Comparison of ENCODE assay signal across 12 mouse cellular contexts in genomic region chr3:54723741-54724500, GRCm38 (mm10). TPM values are rescaled to one million over a fixed set of nuclear protein-coding genes. Genes with fewer than 3 reads are reported as not detected.
DNase-seq lines count a peak whose midpoint lies in the region; ATAC-seq lines count a peak whose summit lies in the region.
"Had no signal": no experiment of that assay in that cellular context is flagged by ENCODE, and none has a peak within 500 bp of the region (broad histone marks: within the 10 kb centered on the region; RNA-seq: fewer than 3 reads in every experiment).

No protein-coding gene starts in this region.

- no peaks in the 10 kb centered on the region for H3K9me3 ChIP-seq in midbrain, embryonic 11.5 days (ENCODE audit: control insufficient read depth, low read length)

- WGBS in midbrain, embryonic 11.5 days: 79% methylated on average over 10 of the region's 10 CpGs

- H3K4me1 ChIP-seq in midbrain, embryonic 11.5 days (ENCODE audit: control insufficient read depth, insufficient read depth, low read length): no peaks in the 10 kb centered on the region

- H3K27ac ChIP-seq in midbrain, embryonic 11.5 days (ENCODE audit: low read depth, low read length): no peak overlapping the region
- H3K27ac ChIP-seq: heart, adult 2 months had no signal

- peak; percentile 94 for ATAC-seq in monocyte, adult 5-6 weeks (replicated peaks; ENCODE audit: insufficient number of reproducible peaks, low FRiP score, low TSS enrichment, poor library complexity, severe bottlenecking)
- ATAC-seq in midbrain, embryonic 11.5 days (ENCODE audit: low FRiP score): no peak

- peaks cover 6% of the 10 kb centered on the region for H3K36me3 ChIP-seq in midbrain, embryonic 11.5 days (ENCODE audit: control insufficient read depth, insufficient read depth, low read length)

- no peak overlapping the region for H3K4me3 ChIP-seq in midbrain, embryonic 11.5 days (ENCODE audit: low read depth, low read length)
- H3K4me3 ChIP-seq: heart, adult 2 months had no signal

- H3K27me3 ChIP-seq in midbrain, embryonic 11.5 days (ENCODE audit: control insufficient read depth, insufficient read depth, low read length): no peaks in the 10 kb centered on the region

- no peak overlapping the region for H3K4me2 ChIP-seq in midbrain, embryonic 11.5 days

- peak; percentile 14 for DNase-seq in adrenal gland, postnatal 14 days
- DNase-seq in adrenal gland, postnatal 4 days (ENCODE audit: low spot score in 2 of 2): no peak
- peak; percentile 49 for DNase-seq in 416B (ENCODE audit: low read depth)
- peak; percentile 29 for DNase-seq in brain, adult 2 months (ENCODE audit: low read depth, low spot score)
- DNase-seq in testis, postnatal 10 days (ENCODE audit: low spot score): no peak
- DNase-seq in embryo, embryonic 9.5 days (ENCODE audit: extremely low spot score): no peak
- DNase-seq in midbrain, embryonic 11.5 days (ENCODE audit: low spot score, missing footprints): no peak
- DNase-seq: cerebellum, postnatal 14 days; heart, adult 2 months had no signal

- no peak overlapping the region for H3K9ac ChIP-seq in midbrain, embryonic 11.5 days (ENCODE audit: low read length)

RNA-seq across cellular contexts. Expression of gene Gm21958, which starts 9.8 kb away (rescaled TPM):
- total RNA-seq in adrenal gland, postnatal 14 days (2021): not detected in 2 replicates
- total RNA-seq in adrenal gland, postnatal 4 days (2021): not detected
- not detected in 3 replicates for total RNA-seq in monocyte, adult 5-6 weeks (2017)
- 0.61 TPM in 1 of 2 replicates, not detected in the other for polyA plus RNA-seq in midbrain, embryonic 11.5 days (2014; fragmentation: Nextera tagmentation; extraction: Ambion mirVana)
- total RNA-seq: heart, adult 2 months; left cerebral cortex, postnatal 36 days had no signal
- polyA plus RNA-seq: C2C12; heart, adult 2 months had no signal

RNA-seq across cellular contexts. Expression of gene Exosc8, which starts 11.3 kb away (rescaled TPM):
- 35.4 and 42.7 TPM in 2 replicates for total RNA-seq in adrenal gland, postnatal 14 days (2021)
- total RNA-seq in adrenal gland, postnatal 4 days (2021): 10 to 100 TPM; 60.4 to 63.4 TPM
- total RNA-seq in monocyte, adult 5-6 weeks (2017): 85.4 to 124 TPM (median 90.1 TPM) in 3 replicates
- 147 and 155 TPM in 2 replicates for polyA plus RNA-seq in midbrain, embryonic 11.5 days (2014; fragmentation: Nextera tagmentation; extraction: Ambion mirVana)

RNA-seq across cellular contexts. Expression of gene Alg5, which starts 11.4 kb away (rescaled TPM):
- total RNA-seq in adrenal gland, postnatal 14 days (2021): 34.0 and 34.6 TPM in 2 replicates
- 10 to 100 TPM; 38.5 to 41.2 TPM for total RNA-seq in adrenal gland, postnatal 4 days (2021)
- total RNA-seq in monocyte, adult 5-6 weeks (2017): 45.9 to 54.5 TPM (median 53.9 TPM) in 3 replicates
- polyA plus RNA-seq in midbrain, embryonic 11.5 days (2014; fragmentation: Nextera tagmentation; extraction: Ambion mirVana): 40.5 and 46.4 TPM in 2 replicates

RNA-seq across cellular contexts. Expression of gene Supt20, which starts 31.3 kb away (rescaled TPM):
- 45.7 and 47.9 TPM in 2 replicates for total RNA-seq in adrenal gland, postnatal 14 days (2021)
- total RNA-seq in adrenal gland, postnatal 4 days (2021): 10 to 100 TPM; 88.9 to 90.4 TPM
- 47.4 to 88.0 TPM (median 61.8 TPM) in 3 replicates for total RNA-seq in monocyte, adult 5-6 weeks (2017)
- polyA plus RNA-seq in midbrain, embryonic 11.5 days (2014; fragmentation: Nextera tagmentation; extraction: Ambion mirVana): 117 and 129 TPM in 2 replicates

RNA-seq across cellular contexts. Expression of gene Smad9, which starts 31.5 kb away (rescaled TPM):
- total RNA-seq in adrenal gland, postnatal 14 days (2021): 10.6 and 12.0 TPM in 2 replicates
- 10 to 100 TPM; 22.9 to 24.8 TPM for total RNA-seq in adrenal gland, postnatal 4 days (2021)
- not detected in 3 replicates for total RNA-seq in monocyte, adult 5-6 weeks (2017)
- 0.07 and 0.27 TPM in 2 replicates for polyA plus RNA-seq in midbrain, embryonic 11.5 days (2014; fragmentation: Nextera tagmentation; extraction: Ambion mirVana)

Comparison
In these comparisons a context has a peak if more than half of its experiments do, and no peak if none do; other contexts are left out.
1. DNase-seq: peak in adrenal gland, postnatal 14 days (single experiment), 416B (single experiment) and brain, adult 2 months (single experiment); none in adrenal gland, postnatal 4 days (0 of 2), testis, postnatal 10 days (single experiment), embryo, embryonic 9.5 days (single experiment) and midbrain, embryonic 11.5 days (single experiment).